Mouse (Mus musculus) CH12.LX (cell line): ENCODE results near the gene Plekhj1.

Experiments used
- CHD1 ChIP-seq: IDR thresholded peaks from 2 replicates; pipeline ENCODE4 v1.6.1; 2012; ENCODE audit warnings: low read depth, low read length, improper control_type of control experiment, inconsistent platforms
- CTCF ChIP-seq, 2 experiments: IDR thresholded peaks in 1 of 2; conservative IDR thresholded peaks in 1 of 2; 2 replicates each; pipeline ENCODE4 v1.5.1; 2011 to 2012; ENCODE audit warnings: low read depth in 2 of 2, low read length in 2 of 2, improper control_type of control experiment in 1 of 2, inconsistent platforms in 1 of 2, mild to moderate bottlenecking in 1 of 2, moderate library complexity in 1 of 2
- E2F4 ChIP-seq: IDR thresholded peaks from 2 replicates; pipeline ENCODE4 v1.6.1; 2011; ENCODE audit warnings: low read depth, low read length, improper control_type of control experiment; ENCODE audit not compliant: insufficient replicate concordance
- EP300 ChIP-seq: IDR thresholded peaks from 2 replicates; pipeline ENCODE4 v1.6.1; 2011; ENCODE audit warnings: low read length, improper control_type of control experiment
- POLR2A ChIP-seq: IDR thresholded peaks from 2 replicates; pipeline ENCODE4 v1.6.1; 2011; ENCODE audit warnings: low read depth, mild to moderate bottlenecking, improper control_type of control experiment, low read length
- POLR2AphosphoS2 ChIP-seq: IDR thresholded peaks from 2 replicates; pipeline ENCODE4 v1.6.1; 2011; ENCODE audit warnings: low read depth, low read length, improper control_type of control experiment
- UBTF ChIP-seq: IDR thresholded peaks from 2 replicates; pipeline ENCODE4 v1.6.1; 2012; ENCODE audit warnings: low read depth, mild to moderate bottlenecking, inconsistent platforms, low read length, improper control_type of control experiment, moderate library complexity

DNA sequence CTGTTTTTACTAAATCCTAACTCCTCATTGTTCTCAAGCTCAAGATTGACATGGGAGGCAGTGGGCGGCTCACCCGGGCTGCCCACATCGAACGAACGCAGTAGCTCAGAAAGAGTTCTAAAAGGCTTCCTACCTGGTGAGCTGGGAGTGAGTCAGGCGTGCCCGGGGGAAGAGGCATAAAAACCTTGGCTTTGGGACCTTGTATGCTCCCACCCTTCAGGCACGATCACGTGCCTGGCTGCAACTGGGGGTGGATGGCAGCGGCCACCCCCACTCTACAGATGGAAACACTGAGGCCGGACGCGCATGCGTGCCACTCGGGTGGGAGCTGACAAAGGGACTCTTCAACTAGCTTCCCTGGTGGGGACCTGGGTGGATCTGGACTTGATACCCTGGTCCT lies 43.9 kb upstream of the Plekhj1 start:
- TF ChIP-seq EP300 (no peak), POLR2A (no peak), CHD1 (no peak), CTCF (conservative IDR thresholded peaks at IDR 0.05 in 1 of 2, IDR thresholded peaks at IDR 0.05 in 1 of 2; ENCODE audit: low read depth in 2 of 2, low read length in 2 of 2) (no peak), E2F4 (no peak), POLR2AphosphoS2 (no peak), UBTF (no peak)
